Mouse (Mus musculus): ENCODE results near the gene Hspa8. TPM values are rescaled to one million over a fixed set of nuclear protein-coding genes. Genes with fewer than 3 reads are reported as not detected.
A peak's percentile ranks its signal among the peaks of the same experiment; 100 is the strongest.
"Not testable (repeated sequence)": the region's sequence is repeated elsewhere in the genome, so short reads cannot be mapped to it uniquely, and the experiment has no call there.

Hspa8 gene
- polyA plus RNA-seq, 1 experiment from 2014 or later: 3,691 TPM

DNA sequence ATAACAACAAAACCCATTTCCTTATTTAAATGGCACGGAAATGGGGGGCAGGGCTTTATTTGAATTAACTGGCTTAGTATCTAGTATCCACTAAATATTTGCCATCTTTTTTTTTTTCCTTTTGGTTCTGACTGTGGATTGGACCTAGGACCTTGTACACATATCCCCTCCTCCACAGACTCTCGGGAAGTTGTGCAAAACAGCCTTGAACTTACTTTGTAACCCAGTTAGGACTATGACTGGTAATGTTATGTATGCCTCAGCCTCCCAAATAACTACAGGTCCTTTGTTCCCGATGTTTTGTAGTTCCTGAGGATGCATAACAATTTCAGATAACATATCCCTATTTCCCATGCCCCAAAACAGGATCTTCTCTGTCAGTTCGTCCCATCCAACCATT lies 26.9 kb upstream of the Hspa8 start:
- Histone ChIP-seq H3K4me1 (peaks cover 12% of the 10 kb centered on the region), H3K27me3 (replicated peaks; ENCODE audit: low read depth, poor library complexity, severe bottlenecking) (no peaks in the 10 kb centered on the region), H3K9me3 (no peaks in the 10 kb centered on the region), H3K27ac (replicated peaks) (no peak overlapping the region), H3K4me3 (no peak overlapping the region), H3K36me3 (replicated peaks) (peaks cover 57% of the 10 kb centered on the region)
- 90% methylated on average over 4 of the region's 4 CpGs for WGBS
- no peak for DNase-seq (ENCODE audit: low spot score)

DNA sequence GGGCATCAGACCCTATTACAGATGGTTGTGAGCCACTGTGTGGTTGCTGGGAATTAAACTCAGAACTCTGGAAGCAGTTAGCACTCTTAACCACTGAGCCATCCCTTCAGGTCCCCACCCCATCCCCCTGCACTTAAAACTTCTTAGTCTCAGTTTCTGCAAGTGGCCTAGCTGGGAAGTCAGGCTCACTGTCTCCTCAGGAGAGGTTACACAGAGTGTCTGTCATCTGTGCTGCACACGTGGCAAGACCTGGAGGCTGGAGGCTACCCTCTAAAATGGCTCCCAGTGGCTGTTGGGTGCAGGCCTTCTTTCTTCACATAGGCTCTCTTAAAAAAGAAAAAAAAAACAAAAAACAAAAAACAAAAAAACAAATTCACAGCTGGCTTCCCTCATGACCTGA lies 24.7 kb upstream of the Hspa8 start:
- Histone ChIP-seq H3K27ac (replicated peaks) (no peak overlapping the region), H3K36me3 (replicated peaks) (peaks cover 65% of the 10 kb centered on the region), H3K4me1 (peaks cover 3% of the 10 kb centered on the region; the same call in 1 of the 2 replicates), H3K9me3 (no peaks in the 10 kb centered on the region), H3K27me3 (replicated peaks; ENCODE audit: low read depth, poor library complexity, severe bottlenecking) (no peaks in the 10 kb centered on the region), H3K4me3 (no peak overlapping the region)
- no peak for DNase-seq (ENCODE audit: low spot score)
- WGBS: 47% methylated on average over 1 of the region's 1 CpGs

DNA sequence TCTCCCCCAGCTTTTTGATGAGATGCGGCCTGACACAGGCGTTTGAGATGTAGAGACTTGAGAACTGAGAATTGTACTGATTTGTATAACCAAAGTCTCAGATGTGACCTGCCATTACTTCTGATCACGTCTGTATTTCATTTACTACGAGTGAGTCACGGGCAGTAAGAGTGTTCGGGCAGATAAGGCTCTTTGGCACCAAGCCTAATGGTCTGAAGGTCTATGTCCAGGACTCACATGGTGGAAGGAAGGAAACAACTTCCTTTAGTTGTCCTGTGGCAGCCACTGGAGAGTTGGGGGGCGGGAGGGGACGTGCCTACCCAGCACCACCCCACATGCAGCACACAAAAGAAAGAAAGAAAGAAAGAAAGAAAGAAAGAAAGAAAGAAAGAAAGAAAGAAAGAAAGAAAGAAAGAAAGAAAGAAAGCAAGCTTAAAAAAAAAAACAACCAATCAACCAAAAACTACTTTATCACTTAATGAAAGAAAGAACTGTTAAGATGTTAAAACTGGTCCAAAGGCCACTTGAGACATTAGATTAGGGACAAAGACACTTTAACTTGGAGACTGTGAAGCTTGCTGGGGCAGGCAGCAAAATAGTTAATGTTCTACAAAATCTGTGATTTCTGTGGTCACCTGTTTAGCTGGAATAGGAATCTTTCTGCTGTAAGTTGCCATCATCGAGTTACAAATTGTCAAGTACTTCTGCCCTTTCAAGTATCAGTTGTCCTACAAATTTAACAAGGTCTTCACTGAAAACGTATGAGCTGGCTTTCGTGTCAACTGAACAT lies 24.1 kb upstream of the Hspa8 start:
- Histone ChIP-seq H3K4me3 (no peak overlapping the region), H3K36me3 (replicated peaks) (peaks cover 70% of the 10 kb centered on the region), H3K27ac (replicated peaks) (no peak overlapping the region), H3K9me3 (no peaks in the 10 kb centered on the region), H3K4me1 (peaks cover 7% of the 10 kb centered on the region; the same call in 1 of the 2 replicates), H3K27me3 (replicated peaks; ENCODE audit: low read depth, poor library complexity, severe bottlenecking) (no peaks in the 10 kb centered on the region)
- no peak for DNase-seq (ENCODE audit: low spot score)
- WGBS: 74% methylated on average over 11 of the region's 11 CpGs

DNA sequence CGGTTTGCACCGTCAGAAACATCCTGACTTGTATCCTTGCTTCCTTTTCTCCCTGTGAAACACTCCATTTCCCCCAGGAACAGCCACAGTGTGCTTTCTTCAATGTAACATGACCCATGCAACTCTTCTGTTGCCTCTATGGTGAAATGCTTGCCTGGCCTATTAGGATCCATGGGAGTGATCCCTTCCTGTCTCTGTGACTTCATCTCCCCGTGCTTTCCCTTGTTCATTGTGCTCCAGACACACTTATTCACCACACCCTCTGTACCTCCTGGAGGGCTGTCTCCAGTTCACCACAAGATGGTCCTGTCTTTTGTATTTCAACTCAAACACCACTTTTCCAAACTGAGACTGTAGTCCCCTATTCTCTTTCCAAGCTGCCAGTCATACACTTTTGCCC lies 20.7 kb upstream of the Hspa8 start:
- Histone ChIP-seq H3K4me1 (peaks cover 36% of the 10 kb centered on the region), H3K27me3 (replicated peaks; ENCODE audit: low read depth, poor library complexity, severe bottlenecking) (no peaks in the 10 kb centered on the region), H3K4me3 (no peak overlapping the region), H3K36me3 (replicated peaks) (peaks cover 49% of the 10 kb centered on the region), H3K9me3 (no peaks in the 10 kb centered on the region), H3K27ac (replicated peaks) (no peak overlapping the region)
- no peak for DNase-seq (ENCODE audit: low spot score)
- WGBS: 64% methylated on average over 3 of the region's 3 CpGs

DNA sequence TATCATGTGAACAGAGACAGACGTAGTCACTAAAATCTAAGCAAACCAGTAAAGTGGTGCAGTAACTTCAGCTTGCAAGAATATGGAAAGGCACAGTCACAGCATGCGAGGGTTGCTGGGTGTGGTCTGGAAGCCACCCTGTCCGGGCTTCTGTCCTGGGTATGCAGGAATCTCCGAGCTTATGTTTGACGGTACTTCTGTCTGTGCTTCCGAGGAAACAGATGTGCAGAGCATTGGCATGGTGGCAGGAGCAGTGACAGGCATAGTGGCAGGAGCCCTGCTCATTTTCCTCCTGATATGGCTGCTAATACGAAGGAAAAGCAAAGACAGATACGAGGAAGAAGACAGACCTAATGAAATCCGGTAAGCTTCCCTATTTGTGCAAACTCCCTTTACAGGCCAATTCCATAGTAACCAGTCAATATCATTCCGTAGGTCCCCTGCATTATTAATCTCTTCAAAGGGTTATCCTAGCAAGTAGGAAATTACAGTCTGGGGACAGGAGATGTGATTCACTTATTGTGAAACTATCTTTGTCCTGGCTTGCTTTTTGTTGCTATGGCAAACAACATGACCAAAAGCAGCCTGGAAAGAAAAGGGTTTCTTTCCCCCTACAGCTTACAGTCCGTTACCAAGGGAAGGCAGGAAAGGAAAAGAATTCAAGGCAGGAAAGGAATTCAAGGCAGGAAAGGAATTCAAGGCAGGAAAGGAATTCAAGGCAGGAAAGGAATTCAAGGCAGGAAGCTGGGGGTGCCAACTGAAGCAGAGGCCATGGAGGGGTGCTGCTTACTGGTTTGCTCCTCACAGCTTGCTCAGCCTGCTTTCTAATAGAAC lies 19.7 kb upstream of the Hspa8 start:
- no peak for DNase-seq (ENCODE audit: low spot score)
- Histone ChIP-seq H3K36me3 (replicated peaks) (peaks cover 45% of the 10 kb centered on the region), H3K9me3 (no peaks in the 10 kb centered on the region), H3K27me3 (replicated peaks; ENCODE audit: low read depth, poor library complexity, severe bottlenecking) (no peaks in the 10 kb centered on the region), H3K27ac (replicated peaks) (0 out of 2 replicates have a peak overlapping the region, but pooled peaks have one; percentile 6), H3K4me3 (no peak overlapping the region), H3K4me1 (peaks cover 40% of the 10 kb centered on the region)
- WGBS: 84% methylated on average over 11 of the region's 11 CpGs

GRCm38 (mm10) chr9:40781726-40782581 lies 18.8 kb upstream of the Hspa8 start:
- peak overlapping the region; percentile 57 for H3K27ac ChIP-seq (replicated peaks)
- peaks cover 40% of the 10 kb centered on the region for H3K4me1 ChIP-seq
- H3K9me3 ChIP-seq: no peaks in the 10 kb centered on the region
- H3K27me3 ChIP-seq (replicated peaks; ENCODE audit: low read depth, poor library complexity, severe bottlenecking): no peaks in the 10 kb centered on the region
- peaks cover 43% of the 10 kb centered on the region for H3K36me3 ChIP-seq (replicated peaks)
- 0 out of 2 replicates have a peak overlapping the region, but pooled peaks have one; percentile 25 for H3K4me3 ChIP-seq
- 44% methylated on average over 26 of the region's 26 CpGs for WGBS
- no peak for DNase-seq (ENCODE audit: low spot score)

DNA sequence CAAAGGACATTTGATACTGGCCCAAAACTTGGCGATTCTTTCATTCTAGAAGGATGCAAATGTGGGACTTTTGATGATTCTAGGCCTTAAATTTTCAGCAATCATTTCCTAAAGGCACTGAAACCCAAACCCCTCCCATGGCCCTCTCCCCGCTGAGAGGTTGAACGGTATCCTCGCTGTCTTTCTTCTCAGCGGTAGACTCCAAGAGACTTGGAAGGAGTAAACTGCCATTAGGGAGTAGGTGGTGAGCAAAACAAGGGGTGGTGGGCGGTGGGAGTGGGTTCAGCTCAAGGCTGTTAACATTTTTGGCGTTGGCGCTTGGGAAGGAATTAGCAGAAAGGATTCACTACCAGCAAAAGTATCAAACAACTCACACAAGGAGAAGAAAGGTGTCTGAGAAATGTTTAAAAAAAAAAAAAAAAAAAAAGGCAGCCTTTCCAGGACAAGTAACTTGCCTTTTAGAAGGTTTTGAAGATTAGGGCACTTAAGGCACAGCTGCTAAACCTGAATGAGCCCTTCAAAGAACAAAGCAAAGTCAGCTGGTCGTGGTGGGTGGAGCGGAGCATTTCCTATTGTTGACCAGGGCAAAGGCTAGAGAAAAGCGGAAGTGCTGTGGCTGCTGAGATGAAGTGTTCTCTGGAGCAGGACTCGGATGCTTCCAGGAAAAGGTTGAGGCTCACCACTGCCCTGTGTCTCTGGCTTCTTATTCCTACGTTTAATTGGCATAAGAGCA lies 17.0 kb upstream of the Hspa8 start:
- H3K4me1 ChIP-seq: peaks cover 40% of the 10 kb centered on the region

DNA sequence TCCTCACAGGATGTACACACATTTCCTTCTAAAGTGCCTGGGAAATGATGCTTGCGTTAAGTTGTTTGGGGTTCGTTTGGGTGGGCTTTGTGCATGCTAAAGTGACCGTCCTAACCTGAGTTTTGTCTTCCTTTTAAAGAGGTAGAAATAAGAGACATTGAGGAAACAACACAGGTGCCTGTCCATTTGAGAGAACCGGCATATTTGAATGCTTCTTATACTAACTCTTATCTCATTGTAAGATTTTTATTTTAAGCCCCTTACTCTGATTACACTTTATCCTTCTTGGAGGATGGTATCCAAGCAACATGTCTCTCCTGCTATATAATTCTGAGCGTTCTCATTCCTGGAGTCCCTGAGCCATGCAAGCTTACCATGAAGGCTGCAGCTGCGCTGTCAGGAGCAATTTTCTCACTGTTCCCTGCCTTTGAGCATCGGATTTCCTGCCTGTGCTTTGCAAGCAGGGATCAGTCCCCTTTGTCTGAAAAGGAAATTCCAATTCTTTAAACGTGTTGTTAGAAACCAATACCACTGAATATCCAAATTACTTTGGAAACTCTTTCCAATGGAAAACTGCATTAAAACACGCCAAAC lies 16.3 kb upstream of the Hspa8 start:
- Histone ChIP-seq H3K27me3 (replicated peaks; ENCODE audit: low read depth, poor library complexity, severe bottlenecking) (no peaks in the 10 kb centered on the region), H3K36me3 (replicated peaks) (peaks cover 32% of the 10 kb centered on the region), H3K27ac (replicated peaks) (peak overlapping the region; percentile 77), H3K4me1 (peaks cover 40% of the 10 kb centered on the region), H3K9me3 (no peaks in the 10 kb centered on the region), H3K4me3 (peak overlapping the region; percentile 33; the same call in 1 of the 2 replicates)
- DNase-seq (ENCODE audit: low spot score): peak; percentile 64
- WGBS: 10% methylated on average over 9 of the region's 9 CpGs

More for the DNA sequence above, 17.0 kb upstream of the Hspa8 start:
- no peaks in the 10 kb centered on the region for H3K9me3 ChIP-seq
- WGBS: 6% methylated on average over 13 of the region's 13 CpGs
- peak overlapping the region; percentile 33; the same call in 1 of the 2 replicates for H3K4me3 ChIP-seq
- no peaks in the 10 kb centered on the region for H3K27me3 ChIP-seq (replicated peaks; ENCODE audit: low read depth, poor library complexity, severe bottlenecking)
- H3K27ac ChIP-seq (replicated peaks): peak overlapping the region; percentile 77
- peaks cover 32% of the 10 kb centered on the region for H3K36me3 ChIP-seq (replicated peaks)
- DNase-seq (ENCODE audit: low spot score): peak; percentile 56

DNA sequence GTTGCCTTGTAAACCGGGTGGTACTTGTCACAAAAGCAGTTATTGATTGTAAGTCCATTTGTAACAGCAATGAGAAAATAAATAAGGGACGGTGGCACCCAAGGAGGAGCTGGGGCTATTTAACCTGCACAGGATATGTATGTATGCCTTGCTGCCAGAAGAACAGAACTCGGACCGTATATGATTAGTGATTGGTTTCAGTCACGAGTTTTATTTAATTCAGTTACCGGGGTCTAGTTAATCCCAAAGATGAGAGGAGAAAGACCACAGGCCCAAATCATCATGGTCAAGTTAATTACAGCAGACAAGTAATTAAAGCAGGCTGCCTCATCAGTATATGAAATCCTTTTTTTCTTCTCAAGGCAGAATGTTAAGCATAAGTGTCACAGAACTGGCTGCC lies 15.3 kb upstream of the Hspa8 start:
- Histone ChIP-seq H3K27ac (replicated peaks) (no peak overlapping the region), H3K4me1 (peaks cover 40% of the 10 kb centered on the region), H3K36me3 (replicated peaks) (peaks cover 23% of the 10 kb centered on the region), H3K27me3 (replicated peaks; ENCODE audit: low read depth, poor library complexity, severe bottlenecking) (no peaks in the 10 kb centered on the region), H3K4me3 (no peak overlapping the region), H3K9me3 (no peaks in the 10 kb centered on the region)
- 69% methylated on average over 6 of the region's 6 CpGs for WGBS
- DNase-seq (ENCODE audit: low spot score): no peak

DNA sequence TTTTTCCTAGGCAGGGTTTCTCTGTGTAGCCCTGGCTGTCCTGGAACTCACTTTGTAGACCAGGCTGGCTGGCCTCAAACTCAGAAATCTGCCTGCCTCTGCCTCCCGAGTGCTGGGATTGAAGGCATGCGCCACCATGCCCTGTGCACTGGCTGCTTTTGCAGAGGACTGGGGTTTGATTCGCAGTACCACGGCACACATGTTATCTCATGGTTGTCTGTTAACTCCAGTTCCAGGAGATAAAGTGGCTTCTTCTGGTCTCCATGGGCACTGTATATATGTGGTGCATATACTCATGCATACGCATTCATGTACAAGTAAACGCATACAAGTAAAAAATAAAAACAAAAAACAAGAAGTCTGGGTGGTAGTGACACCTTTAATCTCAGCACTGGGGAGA lies 14.0 kb upstream of the Hspa8 start:
- not testable (repeated sequence) for DNase-seq (ENCODE audit: low spot score); H3K36me3 ChIP-seq (replicated peaks); H3K9me3 ChIP-seq; H3K27me3 ChIP-seq (replicated peaks; ENCODE audit: low read depth, poor library complexity, severe bottlenecking); H3K27ac ChIP-seq (replicated peaks); H3K4me3 ChIP-seq
- peaks cover 35% of the 10 kb centered on the region for H3K4me1 ChIP-seq
- 94% methylated on average over 6 of the region's 6 CpGs for WGBS

GRCm38 (mm10) chr9:40791864-40792633 lies 8.7 kb upstream of the Hspa8 start:
- peaks cover 13% of the 10 kb centered on the region for H3K4me1 ChIP-seq
- WGBS: 67% methylated on average over 6 of the region's 6 CpGs
- H3K4me3 ChIP-seq: no peak overlapping the region
- no peaks in the 10 kb centered on the region for H3K27me3 ChIP-seq (replicated peaks; ENCODE audit: low read depth, poor library complexity, severe bottlenecking)
- no peak for DNase-seq (ENCODE audit: low spot score)
- H3K9me3 ChIP-seq: no peaks in the 10 kb centered on the region
- H3K27ac ChIP-seq (replicated peaks): no peak overlapping the region
- H3K36me3 ChIP-seq (replicated peaks): no peaks in the 10 kb centered on the region

All from embryonic facial prominence, embryonic 10.5 days (tissue).